Mouse (Mus musculus) heart, embryonic 16.5 days (tissue): ENCODE results near the gene A630095N17Rik. TPM values are rescaled to one million over a fixed set of nuclear protein-coding genes. Genes with fewer than 3 reads are reported as not detected.

Source experiments
- ATAC-seq: fragments of 200-750 bp; cut with Nextera tagmentation; replicated peaks from 2 replicates; pipeline ENCODE4 v1.8.0; 2017; ENCODE audit warnings: moderate number of reproducible peaks; ENCODE audit not compliant: insufficient read depth, low FRiP score; ENCODE audit errors: extremely low read depth
- H3K27ac ChIP-seq: fragments of 300-500 bp; sonication (generic); 2 replicates; pipeline ENCODE4 v1.5.1; 2014; ENCODE audit warnings: mild to moderate bottlenecking, low read length, control low read depth, moderate library complexity
- H3K27me3 ChIP-seq: fragments of 300-500 bp; sonication (generic); 2 replicates; pipeline ENCODE4 v1.6.1; 2014; ENCODE audit warnings: low read length, mixed read lengths; ENCODE audit not compliant: control insufficient read depth, insufficient read depth
- H3K36me3 ChIP-seq: fragments of 300-500 bp; sonication (generic); 2 replicates; pipeline ENCODE4 v1.6.1; 2014; ENCODE audit not compliant: control insufficient read depth, insufficient read depth
- H3K4me1 ChIP-seq: fragments of 300-500 bp; sonication (generic); 2 replicates; pipeline ENCODE4 v1.6.1; 2014; ENCODE audit warnings: low read length, mixed read lengths; ENCODE audit not compliant: control insufficient read depth, insufficient read depth
- H3K4me2 ChIP-seq: fragments of 300-500 bp; sonication (generic); 2 replicates; pipeline ENCODE4 v1.6.1; 2014; ENCODE audit warnings: low read depth, mild to moderate bottlenecking, control low read depth, low read length
- H3K4me3 ChIP-seq: fragments of 300-500 bp; sonication (generic); 2 replicates; pipeline ENCODE4 v1.5.1; 2014; ENCODE audit warnings: mild to moderate bottlenecking, control low read depth, low read length
- H3K9ac ChIP-seq: fragments of 300-500 bp; sonication (generic); 2 replicates; pipeline ENCODE4 v1.6.1; 2014; ENCODE audit warnings: low read length, control low read depth
- H3K9me3 ChIP-seq: fragments of 300-500 bp; sonication (generic); replicated peaks from 2 replicates; pipeline ENCODE4 v1.6.1; 2016; ENCODE audit warnings: low read length; ENCODE audit not compliant: control insufficient read depth
- WGBS: fragments of 180-500 bp; shearing (Covaris S2); extraction: QIAGEN DNeasy Blood & Tissue Kit; methylation state at CpG from one replicate; pipeline ENCODE4 v1.1.7; 2014; 5-methylcytosine and 5-hydroxymethylcytosine counted together
- polyA plus RNA-seq: library from polyadenylated mRNA; unstranded; fragments of >200 nt; fragmentation: Nextera tagmentation; extraction: Ambion mirVana; gene quantifications from 2 replicates; pipeline ENCODE4 v1.2.1, GENCODE M21; 2015

The A630095N17Rik gene
- polyA plus RNA-seq, 1 experiment from 2014 or later = 0.24 TPM

- no peak for ATAC-seq
- no peak overlapping the region for H3K9ac ChIP-seq
- H3K36me3 ChIP-seq = peaks cover 40% of the 10 kb centered on the region
- H3K27ac ChIP-seq = no peak overlapping the region
- no peak overlapping the region for H3K4me2 ChIP-seq
- peaks cover 9% of the 10 kb centered on the region for H3K4me1 ChIP-seq
- H3K4me3 ChIP-seq = no peak overlapping the region
- no peaks in the 10 kb centered on the region for H3K27me3 ChIP-seq
- H3K9me3 ChIP-seq = no peaks in the 10 kb centered on the region
- WGBS = 83% methylated on average over 2 of the region's 2 CpGs
These were observed 43.9 kb downstream of the A630095N17Rik start for GRCm38 (mm10) chr1:75187914-75188483.

DNA sequence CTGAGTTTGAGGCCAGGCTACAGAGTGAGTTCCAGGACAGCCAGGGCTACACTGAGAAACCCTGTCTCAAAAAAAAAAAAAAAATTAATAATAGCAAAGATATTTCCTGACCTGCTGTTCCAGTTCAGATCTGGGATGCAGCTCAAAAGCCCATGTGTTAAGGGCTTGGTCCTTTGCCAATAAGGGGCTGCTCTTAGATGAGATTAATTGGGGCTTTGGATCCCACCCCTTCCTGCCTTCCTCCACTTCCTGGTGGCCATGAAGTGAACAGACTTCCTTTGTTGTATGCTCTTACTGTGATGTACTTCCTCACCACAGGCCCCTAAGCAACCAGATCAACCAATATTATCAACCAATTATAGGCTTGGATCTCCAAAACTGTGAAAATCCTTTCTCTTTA lies 44.8 kb downstream of the A630095N17Rik start:
- no peak for ATAC-seq
- H3K4me3 ChIP-seq = no peak overlapping the region
- H3K27me3 ChIP-seq = no peaks in the 10 kb centered on the region
- no peak overlapping the region for H3K27ac ChIP-seq
- no peak overlapping the region for H3K9ac ChIP-seq
- H3K9me3 ChIP-seq = no peaks in the 10 kb centered on the region
- no peak overlapping the region for H3K4me2 ChIP-seq
- peaks cover 48% of the 10 kb centered on the region for H3K36me3 ChIP-seq
- peaks cover 7% of the 10 kb centered on the region for H3K4me1 ChIP-seq

- Histone ChIP-seq H3K4me1 (no peaks in the 10 kb centered on the region), H3K36me3 (peaks cover 54% of the 10 kb centered on the region)
- 90% methylated on average over 11 of the region's 11 CpGs for WGBS
These were observed 46.4 kb downstream of the A630095N17Rik start for GRCm38 (mm10) chr1:75185495-75185894.

GRCm38 (mm10) chr1:75182160-75182559 lies 49.7 kb downstream of the A630095N17Rik start:
- Histone ChIP-seq H3K4me1 (peaks cover 8% of the 10 kb centered on the region), H3K9ac (no peak overlapping the region), H3K4me3 (no peak overlapping the region), H3K9me3 (no peaks in the 10 kb centered on the region), H3K4me2 (no peak overlapping the region), H3K27ac (no peak overlapping the region), H3K27me3 (no peaks in the 10 kb centered on the region), H3K36me3 (peaks cover 51% of the 10 kb centered on the region)
- ATAC-seq = no peak
- WGBS = 72% methylated on average over 4 of the region's 4 CpGs

More at GRCm38 (mm10) chr1:75185495-75185894, 46.4 kb downstream of the A630095N17Rik start:
- Histone ChIP-seq H3K27me3 (no peaks in the 10 kb centered on the region), H3K27ac (no peak overlapping the region), H3K4me3 (no peak overlapping the region), H3K9ac (no peak overlapping the region), H3K4me2 (no peak overlapping the region), H3K9me3 (no peaks in the 10 kb centered on the region)
- ATAC-seq = no peak

DNA sequence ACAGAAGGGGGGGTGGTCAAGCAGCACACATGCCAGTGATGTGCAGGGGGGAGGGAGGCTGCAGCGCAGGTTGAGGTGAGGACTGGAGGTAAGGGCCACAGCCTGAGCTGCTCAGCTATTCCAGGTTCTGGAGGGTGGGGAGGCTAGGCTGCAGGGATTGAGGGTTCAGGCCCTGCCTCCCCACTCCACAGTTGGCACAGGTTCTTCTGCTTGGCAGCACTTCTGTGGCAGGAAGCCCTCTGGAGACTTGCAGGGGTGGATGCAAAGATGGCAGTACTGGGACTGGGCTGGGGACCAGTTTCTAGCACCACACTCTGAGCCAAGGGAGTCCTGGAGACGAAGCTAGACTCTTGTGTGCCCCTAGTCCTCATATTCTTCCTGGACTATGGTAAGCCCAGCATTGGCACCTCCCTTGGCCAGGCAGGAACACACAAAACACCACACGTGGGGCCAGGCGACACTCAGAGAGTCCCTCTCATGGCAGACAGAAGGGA lies 50.5 kb downstream of the A630095N17Rik start:
- Histone ChIP-seq H3K4me2 (no peak overlapping the region), H3K27me3 (no peaks in the 10 kb centered on the region), H3K9ac (no peak overlapping the region), H3K9me3 (no peaks in the 10 kb centered on the region), H3K4me1 (peaks cover 8% of the 10 kb centered on the region), H3K4me3 (no peak overlapping the region), H3K27ac (no peak overlapping the region), H3K36me3 (peaks cover 47% of the 10 kb centered on the region)
- no peak for ATAC-seq
- WGBS = 78% methylated on average over 4 of the region's 4 CpGs

DNA sequence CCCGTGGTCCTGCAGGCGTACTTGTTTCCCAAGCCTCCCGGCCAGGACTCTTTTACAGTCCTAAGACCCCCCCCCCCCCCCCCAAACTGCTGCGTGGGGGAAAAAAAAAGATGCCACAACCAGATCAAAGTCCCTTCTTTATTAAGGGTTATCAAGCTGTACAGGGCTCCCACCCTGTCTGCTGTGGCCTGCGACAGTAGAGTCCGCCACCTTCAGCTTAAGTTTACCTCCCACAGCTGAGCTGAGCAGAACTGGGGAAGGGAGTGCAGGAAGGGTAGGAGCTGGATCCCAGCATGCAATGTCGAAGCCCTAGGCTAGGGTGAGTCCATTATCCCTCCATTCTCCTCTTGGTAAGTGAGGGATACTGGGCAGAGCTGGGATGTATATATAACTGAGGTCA lies 51.2 kb downstream of the A630095N17Rik start:
- Histone ChIP-seq H3K9me3 (no peaks in the 10 kb centered on the region), H3K4me3 (peak overlapping the region; percentile 72), H3K4me2 (peak overlapping the region; percentile 98), H3K27ac (0 out of 2 replicates have a peak overlapping the region, but pooled peaks have one; percentile 5), H3K27me3 (no peaks in the 10 kb centered on the region), H3K9ac (no peak overlapping the region), H3K36me3 (peaks cover 40% of the 10 kb centered on the region), H3K4me1 (peaks cover 8% of the 10 kb centered on the region)
- ATAC-seq = no peak
- WGBS = 30% methylated on average over 6 of the region's 7 CpGs

- Histone ChIP-seq H3K4me3 (peak within 1 kb of the TSS; percentile 72), H3K9me3 (no peaks in the 10 kb centered on the region), H3K36me3 (peaks cover 34% of the 10 kb centered on the region), H3K27ac (0 out of 2 replicates have a peak within 1 kb of the TSS, but pooled peaks have one; percentile 5), H3K9ac (peak within 1 kb of the TSS; percentile 76), H3K4me1 (peaks cover 8% of the 10 kb centered on the region), H3K4me2 (peak within 1 kb of the TSS; percentile 98), H3K27me3 (no peaks in the 10 kb centered on the region)
- peak; percentile 90 for ATAC-seq
- WGBS = under 1% methylated on average over 31 of the region's 31 CpGs
These were observed 51.8 kb downstream of the A630095N17Rik start, which contains the start of gene Abcb6 for GRCm38 (mm10) chr1:75180105-75180590. Gene Abcb6 (minus strand): TSS chr1:75180392.

- no peak overlapping the region for H3K27ac ChIP-seq
- WGBS = 6% methylated on average over 23 of the region's 23 CpGs
- H3K4me2 ChIP-seq = peak overlapping the region; percentile 98
- ATAC-seq = peak; percentile 37
- peak overlapping the region; percentile 76 for H3K9ac ChIP-seq
- H3K27me3 ChIP-seq = no peaks in the 10 kb centered on the region
- H3K9me3 ChIP-seq = no peaks in the 10 kb centered on the region
- peaks cover 31% of the 10 kb centered on the region for H3K36me3 ChIP-seq
- H3K4me1 ChIP-seq = peaks cover 8% of the 10 kb centered on the region
- peak overlapping the region; percentile 72 for H3K4me3 ChIP-seq
These were observed 52.4 kb downstream of the A630095N17Rik start for GRCm38 (mm10) chr1:75179334-75180104.
